Mouse (Mus musculus) myocyte (in vitro differentiated cells): ENCODE results near the gene 4933406M09Rik. TPM values are rescaled to one million over a fixed set of nuclear protein-coding genes. Genes with fewer than 3 reads are reported as not detected.

Source experiments
- H3K27me3 ChIP-seq: one replicate; pipeline ENCODE4 v1.6.1; 2011; ENCODE audit not compliant: control insufficient read depth, insufficient read depth, insufficient read length
- H3K36me3 ChIP-seq: one replicate; pipeline ENCODE4 v1.6.1; 2011; ENCODE audit not compliant: control insufficient read depth, insufficient read depth
- H3K4me2 ChIP-seq: one replicate; pipeline ENCODE4 v1.6.1; 2011; ENCODE audit warnings: low read depth, control low read depth
- H3K4me3 ChIP-seq: one replicate; pipeline ENCODE4 v1.5.1; 2011; ENCODE audit warnings: mild to moderate bottlenecking, control low read depth, moderate library complexity
- H3K79me2 ChIP-seq: one replicate; pipeline ENCODE4 v1.6.1; 2011; ENCODE audit not compliant: control insufficient read depth, insufficient read depth
- H3ac ChIP-seq: one replicate; pipeline ENCODE4 v1.6.1; 2011; ENCODE audit not compliant: control insufficient read depth, insufficient read length
- CEBPB ChIP-seq: IDR thresholded peaks from 2 replicates; pipeline ENCODE4 v1.6.1; 2011; ENCODE audit warnings: mild to moderate bottlenecking, moderate library complexity; ENCODE audit not compliant: poor library complexity, insufficient read depth, severe bottlenecking
- E2F4 ChIP-seq: IDR thresholded peaks from one replicate; pipeline ENCODE4 v1.6.1; 2011; ENCODE audit warnings: mild to moderate bottlenecking, control low read depth, moderate library complexity; ENCODE audit not compliant: insufficient read depth
- MAX ChIP-seq: IDR thresholded peaks from one replicate; pipeline ENCODE4 v1.6.1; 2011; ENCODE audit warnings: low read depth, mild to moderate bottlenecking, control low read depth
- MYOD1 ChIP-seq, 3 experiments: IDR thresholded peaks; one replicate each; pipeline ENCODE4 v1.6.1; 2011; ENCODE audit warnings: control low read depth in 2 of 3, low read depth in 2 of 3, mild to moderate bottlenecking in 2 of 3, moderate library complexity in 1 of 3; ENCODE audit not compliant: insufficient read length in 2 of 3, control insufficient read depth in 1 of 3
- MYOG ChIP-seq, 3 experiments: IDR thresholded peaks; one replicate each; pipeline ENCODE4 v1.6.1; 2011; ENCODE audit warnings: control low read depth in 2 of 3, low read depth in 2 of 3, mild to moderate bottlenecking in 2 of 3; ENCODE audit not compliant: insufficient read length in 2 of 3, control insufficient read depth in 1 of 3, insufficient read depth in 1 of 3
- POLR2A ChIP-seq: IDR thresholded peaks from one replicate; pipeline ENCODE4 v1.6.1; 2011; ENCODE audit warnings: low read depth, mild to moderate bottlenecking, control low read depth, moderate library complexity; ENCODE audit not compliant: insufficient read length
- POLR2AphosphoS2 ChIP-seq: IDR thresholded peaks from one replicate; pipeline ENCODE4 v1.6.1; 2011; ENCODE audit warnings: low read depth, control low read depth; ENCODE audit not compliant: insufficient read length
- REST ChIP-seq: IDR thresholded peaks from one replicate; pipeline ENCODE4 v1.6.1; 2011; ENCODE audit warnings: mild to moderate bottlenecking, control low read depth, moderate library complexity; ENCODE audit not compliant: insufficient read depth, insufficient read length
- SRF ChIP-seq: IDR thresholded peaks from one replicate; pipeline ENCODE4 v1.6.1; 2011; ENCODE audit warnings: low read depth; ENCODE audit not compliant: control insufficient read depth, insufficient read length
- TCF12 ChIP-seq: IDR thresholded peaks from one replicate; pipeline ENCODE4 v1.6.1; 2011; ENCODE audit warnings: mild to moderate bottlenecking, control low read depth; ENCODE audit not compliant: poor library complexity, insufficient read depth, severe bottlenecking
- TCF3 ChIP-seq: IDR thresholded peaks from one replicate; pipeline ENCODE4 v1.6.1; 2011; ENCODE audit warnings: low read depth, control low read depth; ENCODE audit not compliant: insufficient read length
- USF1 ChIP-seq: IDR thresholded peaks from one replicate; pipeline ENCODE4 v1.6.1; 2011; ENCODE audit warnings: low read depth, mild to moderate bottlenecking, control low read depth, moderate library complexity
- polyA plus RNA-seq: library from polyadenylated mRNA; unstranded; fragments of >200 nt; fragmentation: generic; extraction: Trizol; gene quantifications from one replicate; pipeline ENCODE4 v1.2.1, GENCODE M21; 2012; ENCODE audit warnings: missing spikeins

The 4933406M09Rik gene
- polyA plus RNA-seq, 1 experiment = not detected

GRCm38 (mm10) chr1:134345075-134345474 lies 40.7 kb upstream of the 4933406M09Rik start:
- Histone ChIP-seq H3K4me3 (no peak overlapping the region), H3K4me2 (no peak overlapping the region), H3K27me3 (no peaks in the 10 kb centered on the region), H3K79me2 (no peaks in the 10 kb centered on the region), H3K36me3 (peaks cover 26% of the 10 kb centered on the region), H3ac (no peak overlapping the region)
- TF ChIP-seq SRF (no peak), TCF3 (no peak), MAX (no peak), E2F4 (no peak), REST (no peak), POLR2AphosphoS2 (no peak), MYOD1 (IDR thresholded peaks at IDR 0.05; ENCODE audit: control insufficient read depth in 1 of 3, insufficient read length in 2 of 3, low read depth in 2 of 3) (no peak), USF1 (no peak), TCF12 (no peak), CEBPB (no peak), POLR2A (no peak), MYOG (IDR thresholded peaks at IDR 0.05; ENCODE audit: control insufficient read depth in 1 of 3, insufficient read depth in 1 of 3, insufficient read length in 2 of 3, low read depth in 2 of 3) (no peak)

- peaks cover 52% of the 10 kb centered on the region for H3K36me3 ChIP-seq
- no peak overlapping the region for H3ac ChIP-seq
- H3K27me3 ChIP-seq = no peaks in the 10 kb centered on the region
- no peak overlapping the region for H3K4me2 ChIP-seq
- no peaks in the 10 kb centered on the region for H3K79me2 ChIP-seq
- no peak for TF ChIP-seq TCF12
- TF ChIP-seq REST = no peak
- TF ChIP-seq MAX = no peak
- no peak for TF ChIP-seq SRF
- no peak for TF ChIP-seq POLR2A
- TF ChIP-seq POLR2AphosphoS2 = no peak
- no peak for TF ChIP-seq CEBPB
- no peak for TF ChIP-seq MYOG (IDR thresholded peaks at IDR 0.05; ENCODE audit: control insufficient read depth in 1 of 3, insufficient read depth in 1 of 3, insufficient read length in 2 of 3, low read depth in 2 of 3)
- TF ChIP-seq USF1 = no peak
- no peak for TF ChIP-seq MYOD1 (IDR thresholded peaks at IDR 0.05; ENCODE audit: control insufficient read depth in 1 of 3, insufficient read length in 2 of 3, low read depth in 2 of 3)
- TF ChIP-seq E2F4 = no peak
- TF ChIP-seq TCF3 = no peak
- no peak overlapping the region for H3K4me3 ChIP-seq
Observed at GRCm38 (mm10) chr1:134347791-134348190, 37.9 kb upstream of the 4933406M09Rik start.

GRCm38 (mm10) chr1:134353326-134353725 lies 32.4 kb upstream of the 4933406M09Rik start:
- Histone ChIP-seq H3K4me3 (no peak overlapping the region), H3ac (no peak overlapping the region), H3K27me3 (no peaks in the 10 kb centered on the region), H3K36me3 (peaks cover 80% of the 10 kb centered on the region), H3K4me2 (no peak overlapping the region), H3K79me2 (peaks cover 12% of the 10 kb centered on the region)
- TF ChIP-seq USF1 (no peak), CEBPB (no peak)

GRCm38 (mm10) chr1:134357461-134357860 lies 28.3 kb upstream of the 4933406M09Rik start:
- Histone ChIP-seq H3K4me3 (no peak overlapping the region), H3K27me3 (no peaks in the 10 kb centered on the region), H3K79me2 (peaks cover 43% of the 10 kb centered on the region), H3ac (no peak overlapping the region), H3K36me3 (peaks cover 54% of the 10 kb centered on the region), H3K4me2 (no peak overlapping the region)
- TF ChIP-seq MAX (no peak), TCF3 (no peak), SRF (no peak), CEBPB (no peak), MYOD1 (IDR thresholded peaks at IDR 0.05; ENCODE audit: control insufficient read depth in 1 of 3, insufficient read length in 2 of 3, low read depth in 2 of 3) (no peak), MYOG (IDR thresholded peaks at IDR 0.05; ENCODE audit: control insufficient read depth in 1 of 3, insufficient read depth in 1 of 3, insufficient read length in 2 of 3, low read depth in 2 of 3) (no peak), POLR2A (no peak), E2F4 (no peak), REST (no peak), USF1 (no peak)

- Histone ChIP-seq H3K4me2 (peak overlapping the region; percentile 90), H3K27me3 (no peaks in the 10 kb centered on the region), H3K79me2 (peaks cover 43% of the 10 kb centered on the region), H3K4me3 (peak overlapping the region; percentile 86), H3ac (peak overlapping the region; percentile 18), H3K36me3 (peaks cover 23% of the 10 kb centered on the region)
- no peak for TF ChIP-seq E2F4
- TF ChIP-seq USF1 = peak; percentile 46
- TF ChIP-seq POLR2A = no peak
Observed at GRCm38 (mm10) chr1:134360656-134361055, 25.1 kb upstream of the 4933406M09Rik start.
